Mouse (Mus musculus) small intestine, adult 2 months (tissue): ENCODE measurements around the gene Gm43638. TPM values are rescaled to one million over a fixed set of nuclear protein-coding genes. Genes with fewer than 3 reads are reported as not detected.
"Not testable (repeated sequence)": the region's sequence is repeated elsewhere in the genome, so short reads cannot be mapped to it uniquely, and the experiment has no call there.

ENCODE experiments used
- H3K27ac ChIP-seq: fragments of 200-500 bp; 2 replicates; pipeline ENCODE4 v1.5.1; 2012; ENCODE audit warnings: low read depth, low read length, control low read depth, inconsistent platforms; ENCODE audit not compliant: insufficient read depth
- H3K27me3 ChIP-seq: fragments of 200-500 bp; 2 replicates; pipeline ENCODE4 v1.6.1; 2012; ENCODE audit warnings: mild to moderate bottlenecking, moderate library complexity, low read length, inconsistent platforms; ENCODE audit not compliant: control insufficient read depth, insufficient read depth
- H3K36me3 ChIP-seq: fragments of 200-500 bp; 2 replicates; pipeline ENCODE4 v1.6.1; 2012; ENCODE audit warnings: mild to moderate bottlenecking, low read length, control low read depth, inconsistent platforms; ENCODE audit not compliant: control insufficient read depth, insufficient read depth
- H3K4me1 ChIP-seq: fragments of 200-500 bp; 2 replicates; pipeline ENCODE4 v1.6.1; 2012; ENCODE audit warnings: low read length, inconsistent platforms, mixed read lengths; ENCODE audit not compliant: control insufficient read depth, insufficient read depth, insufficient read length
- H3K4me3 ChIP-seq: fragments of 200-500 bp; 2 replicates; pipeline ENCODE4 v1.5.1; 2012; ENCODE audit warnings: low read depth, mild to moderate bottlenecking, control low read depth, inconsistent platforms, low read length, moderate library complexity
- CTCF ChIP-seq: fragments of 200-500 bp; IDR thresholded peaks from 2 replicates; pipeline ENCODE4 v1.5.1; 2012; ENCODE audit warnings: low read depth, mild to moderate bottlenecking, control low read depth, inconsistent platforms, low read length, moderate library complexity, mixed read lengths; ENCODE audit not compliant: insufficient replicate concordance, insufficient read length; ENCODE audit errors: extremely low read depth
- POLR2A ChIP-seq: fragments of 200-500 bp; IDR thresholded peaks from 2 replicates; pipeline ENCODE4 v1.6.1; 2012; ENCODE audit warnings: low read depth, mild to moderate bottlenecking, control low read depth, inconsistent platforms, low read length, moderate library complexity
- WGBS: fragments of 180-500 bp; shearing (Covaris S2); methylation state at CpG from one replicate; pipeline ENCODE4 v1.1.7; 2018; 5-methylcytosine and 5-hydroxymethylcytosine counted together
- polyA plus RNA-seq: library from polyadenylated mRNA; depleted of rRNA; stranded (reverse); fragments of >200 nt; gene quantifications from 2 replicates; pipeline ENCODE4 v1.2.3, GENCODE M21; 2012; rRNA removed

The Gm43638 gene
- not detected in 2 replicates for polyA plus RNA-seq

GRCm38 (mm10) chr5:87486706-87487105 is at the start of gene Gm43638:
TSS of gene Gm43638 (minus strand) at chr5:87486806.
- not testable (repeated sequence) for H3K27ac ChIP-seq, H3K27me3 ChIP-seq, H3K4me3 ChIP-seq, H3K4me1 ChIP-seq, H3K36me3 ChIP-seq
- 76% methylated on average over 1 of the region's 1 CpGs for WGBS

GRCm38 (mm10) chr5:87535994-87536644 is 49.5 kb upstream of the Gm43638 start:
- Histone ChIP-seq H3K4me3 (no peak overlapping the region), H3K4me1 (peaks cover 2% of the 10 kb centered on the region; the same call in 1 of the 2 replicates), H3K36me3 (no peaks in the 10 kb centered on the region), H3K27ac (peak overlapping the region; percentile 54), H3K27me3 (no peaks in the 10 kb centered on the region)
- WGBS: 26% methylated on average over 4 of the region's 4 CpGs
- no peak; the same call in 1 of the 2 replicates for TF ChIP-seq CTCF
- TF ChIP-seq POLR2A: no peak

GRCm38 (mm10) chr5:87532288-87532687 is 45.7 kb upstream of the Gm43638 start:
- H3K27ac ChIP-seq: peak overlapping the region; percentile 71
- H3K36me3 ChIP-seq: peaks cover 11% of the 10 kb centered on the region
- 21% methylated on average over 2 of the region's 2 CpGs for WGBS
- no peaks in the 10 kb centered on the region for H3K27me3 ChIP-seq
- H3K4me1 ChIP-seq: peaks cover 2% of the 10 kb centered on the region; the same call in 1 of the 2 replicates
- no peak for TF ChIP-seq CTCF
- no peak for TF ChIP-seq POLR2A
- H3K4me3 ChIP-seq: no peak overlapping the region

- not testable (repeated sequence) for H3K4me1 ChIP-seq, H3K27ac ChIP-seq
- 86% methylated on average over 2 of the region's 2 CpGs for WGBS
Measured at GRCm38 (mm10) chr5:87523561-87523960, 37.0 kb upstream of the Gm43638 start.

GRCm38 (mm10) chr5:87505776-87506458 is 19.3 kb upstream of the Gm43638 start:
- no peak overlapping the region for H3K27ac ChIP-seq
- WGBS: 50% methylated on average over 4 of the region's 4 CpGs
- no peaks in the 10 kb centered on the region for H3K27me3 ChIP-seq
- no peak overlapping the region for H3K4me3 ChIP-seq
- TF ChIP-seq POLR2A (no peak), CTCF (no peak)
- no peaks in the 10 kb centered on the region for H3K4me1 ChIP-seq
- no peaks in the 10 kb centered on the region for H3K36me3 ChIP-seq

More at GRCm38 (mm10) chr5:87523561-87523960, 37.0 kb upstream of the Gm43638 start:
- peaks cover 13% of the 10 kb centered on the region for H3K36me3 ChIP-seq
- not testable (repeated sequence) for H3K27me3 ChIP-seq, H3K4me3 ChIP-seq

- WGBS: 89% methylated on average over 1 of the region's 1 CpGs
- H3K27me3 ChIP-seq: no peaks in the 10 kb centered on the region
- no peak overlapping the region for H3K27ac ChIP-seq
- H3K4me3 ChIP-seq: no peak overlapping the region
- no peaks in the 10 kb centered on the region for H3K4me1 ChIP-seq
- no peaks in the 10 kb centered on the region for H3K36me3 ChIP-seq
- no peak for TF ChIP-seq POLR2A
- no peak for TF ChIP-seq CTCF
Measured at GRCm38 (mm10) chr5:87502687-87503086, 16.1 kb upstream of the Gm43638 start.

GRCm38 (mm10) chr5:87499341-87499740 is 12.7 kb upstream of the Gm43638 start:
- TF ChIP-seq POLR2A: no peak
- TF ChIP-seq CTCF: no peak
- Histone ChIP-seq H3K27ac (no peak overlapping the region), H3K27me3 (no peaks in the 10 kb centered on the region), H3K36me3 (no peaks in the 10 kb centered on the region), H3K4me3 (no peak overlapping the region), H3K4me1 (no peaks in the 10 kb centered on the region)
